Mouse (Mus musculus): ENCODE measurements at regions not wholly inside any gene's neighbourhood (a gene's known extent, or its start where the extent isn't known, plus 50 kb on each side); places are given as distances from the start of the nearest gene placed in this dataset.

DNA sequence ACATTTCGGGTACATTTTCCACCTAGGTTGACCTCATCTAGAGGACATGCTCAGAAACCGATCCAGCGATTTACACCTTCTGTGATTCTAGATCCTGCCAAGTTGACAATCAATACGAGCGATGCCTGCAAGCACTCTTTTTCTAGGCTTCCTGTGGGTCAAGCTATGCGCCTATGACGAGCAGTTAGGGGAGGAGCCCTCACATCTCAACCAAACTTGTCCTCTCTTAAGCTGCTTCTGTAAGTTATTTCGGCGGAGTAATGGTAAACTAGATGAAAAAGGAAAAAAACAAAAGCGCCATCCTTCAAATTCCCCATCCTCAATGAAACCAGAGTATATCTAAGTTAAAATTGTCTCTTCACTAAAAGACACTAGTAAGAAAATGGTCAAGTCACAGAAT lies 858.5 kb downstream of the Zfp704 start:
- no peak for DNase-seq (ENCODE audit: low spot score in 2 of 2)

DNA sequence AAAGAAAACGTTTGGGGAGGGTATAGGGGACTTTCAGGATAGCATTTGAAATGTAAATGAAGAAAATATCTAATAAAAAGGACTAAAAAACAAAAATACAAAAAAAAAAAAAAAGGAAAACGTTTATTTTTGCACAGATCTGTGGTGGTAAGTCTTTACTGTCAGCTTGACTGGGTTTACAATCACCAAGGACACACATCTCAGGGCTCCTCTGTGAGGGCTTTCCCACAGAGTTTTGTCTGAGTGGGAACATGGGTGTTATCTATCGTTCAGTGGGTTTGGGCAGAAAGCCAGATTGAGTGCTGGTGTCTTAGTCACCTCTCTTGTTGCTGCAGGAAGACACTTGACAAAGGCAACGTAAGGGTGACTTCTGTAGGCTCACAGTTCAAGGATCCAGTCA lies 859.0 kb downstream of the Zfp704 start:
- DNase-seq (ENCODE audit: low spot score in 2 of 2): no peak

DNA sequence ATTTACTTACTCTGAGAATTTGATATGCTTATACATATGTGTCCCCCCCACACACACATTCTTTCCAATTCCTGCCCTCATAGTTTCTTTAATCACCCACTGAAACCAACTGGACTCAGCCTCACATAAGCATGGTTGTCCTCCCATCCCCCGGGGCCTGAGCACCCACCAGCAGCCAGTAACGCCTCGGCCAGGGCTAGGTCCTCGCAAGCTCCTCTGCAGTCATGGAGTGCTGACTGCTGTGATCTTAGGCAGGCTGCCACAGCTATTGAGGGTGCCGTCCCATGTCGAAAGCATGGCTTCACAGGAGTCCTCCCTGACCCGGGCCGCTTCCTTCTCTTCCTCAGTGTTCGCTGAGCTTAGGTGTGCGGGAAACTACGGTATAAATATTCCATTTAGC lies 859.7 kb downstream of the Zfp704 start:
- DNase-seq (ENCODE audit: low spot score in 2 of 2): no peak

DNA sequence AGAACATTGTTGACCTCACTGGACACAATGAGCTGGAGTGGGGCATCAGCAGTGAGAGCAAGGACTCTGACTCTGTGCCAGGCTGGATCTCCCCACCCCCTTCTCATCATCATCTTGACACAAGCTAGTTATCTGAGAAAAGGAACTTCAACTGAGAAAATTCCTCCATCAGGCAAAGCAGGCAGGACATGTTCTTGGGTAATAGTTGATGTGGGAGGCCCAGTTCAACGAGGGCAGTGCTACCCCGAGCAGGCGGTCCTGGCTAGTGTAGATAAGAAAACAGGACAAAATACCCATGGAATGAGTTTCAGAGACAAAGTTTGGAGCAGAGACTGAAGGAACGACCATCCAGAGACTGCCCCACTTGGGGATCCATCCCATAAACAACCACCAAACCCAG lies 862.7 kb downstream of the Zfp704 start:
- DNase-seq (ENCODE audit: low spot score in 2 of 2): no peak

DNA sequence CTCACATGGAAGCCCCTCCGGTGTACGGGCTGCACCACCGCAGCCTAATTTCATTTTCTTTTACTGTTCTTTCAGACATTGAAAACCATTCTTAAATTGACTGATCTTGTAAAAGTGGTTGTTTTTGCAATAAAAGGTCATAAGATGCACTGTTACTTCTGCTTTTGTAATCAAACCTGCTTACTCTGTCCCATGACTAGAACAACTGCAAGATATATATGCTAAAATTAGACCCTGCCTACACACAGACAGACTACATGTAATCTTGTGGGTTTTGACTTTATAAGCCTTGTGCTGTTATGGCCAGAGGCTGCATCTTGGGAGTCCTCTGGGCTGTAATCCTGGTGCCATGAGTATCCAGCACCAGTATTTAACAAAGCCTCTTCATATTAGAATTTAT lies 863.2 kb downstream of the Zfp704 start:
- no peak for DNase-seq (ENCODE audit: low spot score in 2 of 2)

DNA sequence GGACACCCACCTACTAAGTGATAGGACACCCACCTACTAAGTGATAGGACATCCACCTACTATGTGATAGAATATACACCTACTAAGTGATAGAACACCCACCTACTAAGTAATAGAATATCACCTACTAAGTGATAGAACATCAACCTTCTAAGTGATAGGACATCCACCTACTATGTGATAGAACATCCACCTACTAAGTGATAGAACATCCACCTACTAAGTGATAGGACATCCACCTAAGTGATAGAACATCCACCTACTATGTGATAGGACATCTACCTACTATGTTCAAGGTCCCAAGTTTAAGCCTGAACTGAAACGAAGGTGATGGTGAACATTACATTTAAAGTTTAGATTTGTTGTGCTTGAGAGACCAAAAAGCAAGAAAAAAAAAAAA lies 863.8 kb downstream of the Zfp704 start:
- DNase-seq (ENCODE audit: low spot score in 2 of 2): no peak

DNA sequence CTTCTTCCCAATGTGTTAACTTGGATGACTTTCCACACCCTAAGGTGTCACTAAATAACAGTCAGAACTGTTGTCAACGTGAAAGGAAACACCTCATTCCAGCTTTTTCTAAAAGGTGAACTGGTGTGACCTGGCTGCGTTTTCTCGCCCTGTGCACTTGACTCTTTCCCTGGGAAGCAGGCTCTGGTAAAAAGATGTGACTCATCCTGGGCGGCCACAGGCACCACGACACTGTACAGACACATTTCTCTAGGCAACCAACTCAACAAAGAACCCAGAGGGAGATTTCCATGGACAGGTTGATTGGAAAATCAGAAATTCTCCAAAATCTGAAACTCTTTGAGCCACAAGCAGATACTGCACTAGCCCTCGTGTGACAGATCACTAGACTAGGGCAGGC lies 865.0 kb downstream of the Zfp704 start:
- no peak for DNase-seq (ENCODE audit: low spot score in 2 of 2)

DNA sequence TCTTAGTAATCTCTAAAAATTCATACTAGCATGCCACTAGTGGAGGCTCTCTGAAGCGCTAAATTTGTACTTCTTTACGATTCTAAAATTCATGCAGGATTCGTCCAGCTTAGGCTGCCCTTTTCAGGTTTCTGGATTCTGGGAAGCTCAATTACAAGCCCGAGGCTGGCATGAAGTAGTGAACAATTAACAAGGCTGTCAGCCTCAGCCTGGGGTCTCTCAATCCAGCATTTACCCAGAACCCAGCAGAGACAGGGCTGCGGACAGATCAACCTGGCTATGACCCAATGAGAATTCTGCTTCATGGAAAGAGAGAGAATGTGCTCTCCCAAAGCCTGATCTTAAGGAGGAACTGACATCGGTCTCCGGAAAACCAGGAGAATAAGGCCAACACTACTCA lies 866.2 kb downstream of the Zfp704 start:
- no peak for DNase-seq (ENCODE audit: low spot score in 2 of 2)

DNA sequence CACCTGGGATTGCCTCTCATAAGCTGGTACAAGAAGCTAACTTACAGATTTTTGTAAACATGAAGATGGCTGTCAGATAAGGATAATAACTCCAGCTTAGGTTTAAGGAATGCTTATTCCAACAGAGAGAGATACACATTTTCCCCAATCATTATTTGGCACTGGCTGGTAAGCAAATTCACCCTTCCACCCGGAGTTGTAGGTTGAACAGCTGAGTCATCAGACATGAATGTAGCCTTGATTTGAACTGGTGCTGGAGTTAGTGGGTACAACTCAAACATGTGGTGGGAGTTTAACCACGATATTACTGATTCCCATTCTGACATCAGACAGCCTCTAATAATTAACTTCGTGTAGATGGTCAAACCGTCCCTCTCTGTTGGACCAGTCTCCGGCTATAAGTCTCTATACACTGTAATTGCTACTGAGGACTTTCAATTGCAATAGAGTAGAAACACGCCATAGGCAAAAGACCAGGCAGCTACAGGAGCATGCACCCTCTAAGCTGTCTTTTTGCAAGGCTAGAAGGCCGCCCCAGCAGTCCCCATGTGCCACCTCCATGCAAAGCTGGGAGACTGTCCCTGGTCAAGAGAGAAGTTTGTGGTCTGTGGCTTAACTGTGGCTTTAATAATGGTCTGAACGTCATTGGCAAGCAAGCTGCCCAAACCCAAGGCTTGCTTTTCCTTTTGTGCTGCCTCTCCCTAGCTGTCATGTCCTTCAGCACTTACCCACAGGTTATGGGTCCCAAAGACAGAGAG lies 868.4 kb downstream of the Zfp704 start:
- no peak for DNase-seq (ENCODE audit: low spot score in 2 of 2)

DNA sequence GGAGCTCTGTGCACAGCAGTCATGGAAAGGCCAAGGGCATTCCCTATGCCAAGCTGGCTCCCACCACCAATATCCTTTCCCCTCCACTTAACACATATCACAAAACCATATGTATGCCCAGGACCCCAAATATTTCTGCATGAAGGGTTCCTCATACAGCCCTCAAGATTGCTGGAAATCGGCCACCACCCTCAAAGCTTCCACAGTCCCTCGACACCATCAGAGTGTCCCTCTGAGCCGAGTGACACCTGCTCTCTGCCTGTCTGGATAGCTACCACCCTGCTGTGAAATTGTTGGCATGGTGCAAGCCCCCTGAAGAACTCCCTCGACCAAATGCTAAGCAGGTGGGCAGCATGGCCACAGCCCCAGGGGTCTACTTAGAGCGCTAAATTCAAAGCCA lies 869.2 kb downstream of the Zfp704 start:
- peak in 1 of 2 experiments; percentile 54 for DNase-seq (ENCODE audit: low spot score in 2 of 2)

DNA sequence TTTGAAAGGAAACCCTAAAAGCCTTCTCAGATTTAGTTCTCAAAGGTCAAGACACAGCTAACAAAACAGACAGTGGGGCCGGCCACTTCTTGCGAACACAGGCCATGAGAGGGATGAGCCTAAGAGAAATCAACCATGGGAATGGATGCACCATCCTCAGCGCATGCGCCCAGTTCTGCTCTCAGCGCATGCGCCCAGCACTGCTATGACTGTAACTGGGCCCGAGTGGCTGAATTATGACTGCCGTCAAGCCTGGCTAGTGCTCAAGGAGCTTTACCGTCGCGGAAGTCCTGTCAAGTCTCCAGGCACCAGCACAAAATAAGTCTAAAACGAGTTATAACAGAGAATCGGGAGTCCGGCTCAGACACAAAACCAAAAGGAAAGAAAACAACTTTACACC lies 870.6 kb downstream of the Zfp704 start:
- DNase-seq (ENCODE audit: low spot score in 2 of 2): no peak

DNA sequence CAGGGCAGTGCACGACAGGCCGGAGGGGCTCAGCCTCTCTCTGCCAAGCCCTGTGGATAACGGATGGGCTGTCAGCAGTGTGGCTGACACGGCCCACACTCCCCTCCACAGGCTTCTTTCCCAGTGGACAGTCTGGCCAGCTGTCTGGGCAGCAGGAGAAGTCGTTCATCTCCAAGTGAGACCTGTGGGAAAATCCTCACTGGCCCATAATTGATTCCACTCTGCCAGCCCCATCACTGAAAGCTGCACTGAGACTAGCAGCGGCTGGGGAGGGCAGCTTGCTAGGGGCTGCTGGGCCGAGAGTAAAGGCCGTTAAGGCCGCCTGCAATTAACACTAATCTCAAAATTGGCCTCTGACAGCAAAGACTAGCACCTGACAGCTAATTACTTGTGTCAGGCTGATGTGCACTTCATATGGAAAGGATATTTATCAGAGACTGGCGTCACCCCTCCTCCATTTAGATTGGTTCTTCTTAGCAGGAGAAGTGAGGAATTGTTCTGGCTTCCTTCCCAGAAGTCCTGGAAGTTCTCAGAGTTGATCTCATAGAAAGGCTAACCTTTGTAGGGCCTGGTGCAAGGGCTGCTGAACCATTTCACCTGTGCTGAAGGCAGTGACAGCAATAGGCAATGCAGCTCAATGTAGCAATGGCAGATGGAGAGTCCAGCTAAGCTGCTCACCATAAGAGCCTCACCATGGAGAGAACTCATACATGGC lies 873.5 kb downstream of the Zfp704 start:
- DNase-seq (ENCODE audit: low spot score in 2 of 2): peak in 1 of 2 experiments; percentile 57

DNA sequence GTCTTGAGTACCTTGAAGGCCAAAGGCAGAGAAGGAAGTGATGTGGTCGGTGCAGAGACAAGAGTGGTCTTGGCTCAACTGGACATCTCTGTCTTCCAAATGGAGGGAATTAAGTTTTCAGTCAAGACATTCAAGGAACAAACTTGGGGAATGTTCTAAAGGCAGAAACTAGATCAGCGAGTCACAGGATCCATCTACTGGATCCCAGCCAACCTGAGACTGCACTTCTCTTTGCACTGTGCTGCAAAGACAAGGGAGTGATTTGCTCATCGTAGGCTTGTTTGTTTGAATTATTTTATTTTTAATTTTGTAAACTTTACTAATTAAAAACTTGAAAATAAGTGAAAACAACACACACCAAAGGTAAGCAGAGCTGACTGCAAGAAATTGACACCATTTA lies 875.8 kb downstream of the Zfp704 start:
- no peak for DNase-seq (ENCODE audit: low spot score in 2 of 2)

DNA sequence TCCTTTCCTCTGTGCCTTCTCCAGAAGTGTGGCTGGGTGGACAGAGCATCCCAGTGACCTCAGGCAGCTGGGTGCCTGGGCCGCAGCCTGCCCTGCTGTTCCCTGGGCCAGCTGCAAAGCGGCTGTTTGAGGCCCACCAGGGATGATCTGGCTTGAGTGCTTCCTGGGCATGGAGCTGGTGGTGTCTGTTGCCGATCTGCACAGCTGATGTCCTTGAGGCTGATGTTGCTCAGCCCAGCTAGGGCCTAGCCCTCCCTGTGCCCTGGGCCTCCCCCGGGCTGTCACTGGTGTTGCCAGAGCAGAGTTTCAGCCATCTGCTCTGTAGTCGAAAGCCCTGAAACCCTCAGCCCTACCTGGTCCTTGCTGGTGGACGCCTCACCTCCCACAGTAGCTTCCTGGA lies 878.5 kb downstream of the Zfp704 start:
- DNase-seq (ENCODE audit: low spot score in 2 of 2): peak in 1 of 2 experiments; percentile 31

DNA sequence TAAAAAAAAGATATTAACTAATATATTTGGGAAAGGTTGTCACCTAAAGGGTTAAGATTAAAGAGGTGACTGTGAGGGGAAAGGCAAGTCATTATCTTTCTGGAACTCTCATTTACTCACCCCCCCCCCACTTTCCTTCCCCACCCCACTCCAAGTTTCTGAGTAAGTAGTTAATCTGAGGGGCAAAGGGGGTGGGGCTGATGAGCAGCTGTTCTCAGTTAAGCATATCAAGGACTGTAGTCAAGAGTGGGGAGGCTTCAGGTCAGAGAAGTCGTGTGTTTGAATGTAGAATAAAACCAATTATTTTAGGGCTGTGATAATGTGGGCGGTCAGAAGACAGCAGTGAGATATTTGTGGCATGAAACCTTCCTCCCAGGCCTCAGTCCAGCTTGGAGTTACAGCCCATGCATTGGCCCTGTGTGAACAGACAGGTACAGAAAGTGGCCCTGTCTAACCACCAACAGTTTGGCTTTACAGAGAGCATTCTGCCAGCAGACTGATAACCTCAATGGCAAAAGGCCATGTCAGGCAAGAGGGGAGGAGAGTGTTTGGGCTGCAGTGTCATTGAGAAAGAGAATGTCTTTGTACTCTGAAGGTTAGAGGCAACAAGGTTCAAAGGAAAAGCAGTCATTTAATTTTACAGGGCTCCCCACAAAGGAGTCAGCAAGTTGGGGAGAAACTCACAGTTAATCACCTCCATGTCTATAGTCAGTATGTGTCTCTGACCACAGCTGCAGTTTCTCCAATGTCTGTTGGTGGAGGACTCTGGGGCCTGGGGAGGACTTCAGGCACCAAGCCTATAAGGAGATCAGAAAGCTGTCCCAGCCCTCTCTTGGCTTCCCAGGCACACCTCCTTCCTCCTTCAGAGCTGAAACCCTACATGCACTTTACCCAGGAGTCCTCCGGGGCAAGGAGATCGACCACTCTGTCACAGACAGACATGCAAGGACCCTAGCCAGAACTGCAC lies 888.0 kb downstream of the Zfp704 start:
- DNase-seq (ENCODE audit: low spot score in 2 of 2): no peak

DNA sequence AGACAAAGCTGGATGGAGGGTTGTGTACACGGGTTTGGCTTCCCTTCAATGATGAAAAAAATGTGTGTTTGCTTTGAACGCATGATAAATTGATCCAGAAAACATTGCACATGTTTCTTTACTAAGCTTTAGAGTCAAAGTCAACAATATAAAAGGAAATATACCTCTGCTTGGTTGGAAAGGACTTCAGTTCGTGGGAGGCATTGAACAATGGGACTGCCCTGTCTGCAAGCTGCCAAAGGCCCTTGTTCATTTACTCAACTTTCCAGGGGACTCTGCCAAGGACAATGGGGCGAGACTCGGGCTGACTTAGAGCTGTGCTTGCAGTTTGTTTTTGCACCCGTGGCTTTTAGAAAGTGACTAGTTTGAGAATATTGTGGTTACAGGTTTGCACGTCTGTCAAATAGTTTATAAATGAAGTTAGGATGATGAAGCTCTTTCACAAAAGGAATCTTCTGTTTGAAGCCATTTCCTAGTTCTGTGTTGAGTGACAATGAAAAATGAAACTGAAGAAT lies 889.2 kb downstream of the Zfp704 start:
- DNase-seq (ENCODE audit: low spot score in 2 of 2): no peak

DNA sequence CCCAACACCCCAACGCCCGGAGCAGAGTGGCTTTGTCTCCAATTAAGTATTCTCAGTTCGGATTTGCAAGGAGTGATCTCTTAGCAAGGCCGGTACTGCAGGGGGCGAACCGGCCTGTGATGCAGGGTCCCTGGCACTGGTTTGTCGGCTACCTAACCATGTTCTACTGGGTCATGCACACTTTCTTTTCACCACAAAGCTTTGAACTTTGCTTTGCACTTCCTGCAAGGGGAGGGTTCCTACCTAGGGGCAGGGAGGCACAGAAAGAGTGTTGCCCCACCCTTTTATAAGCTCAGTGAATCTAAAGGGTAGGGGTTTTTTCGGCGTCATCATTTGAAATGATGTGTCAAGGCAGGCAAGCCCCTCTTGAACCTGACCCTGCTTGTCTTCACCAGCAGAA lies 891.7 kb downstream of the Zfp704 start:
- DNase-seq (ENCODE audit: low spot score in 2 of 2): no peak

DNA sequence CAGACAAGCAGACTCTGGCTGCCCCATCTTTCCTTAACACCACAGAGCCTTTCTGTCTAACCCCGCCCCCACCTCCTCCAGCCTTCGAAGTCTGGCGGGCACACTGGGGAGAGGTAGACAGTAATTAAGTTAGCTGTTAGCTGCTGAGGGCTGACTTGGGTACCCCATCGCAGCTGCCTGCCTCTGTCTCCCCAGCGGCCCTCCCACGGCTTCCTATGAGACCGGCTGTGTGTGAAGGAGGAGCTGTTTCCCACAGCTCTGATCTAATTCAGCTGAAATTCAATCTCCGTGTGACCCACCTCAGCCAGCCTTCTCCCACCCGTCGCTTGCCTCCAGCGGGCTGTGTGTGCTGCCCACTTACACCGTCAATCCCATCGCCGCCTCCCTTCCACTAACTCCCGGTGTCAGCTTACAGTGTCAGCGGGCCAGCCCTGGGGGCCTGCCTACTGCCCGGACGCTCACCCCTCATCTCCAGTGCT lies 892.5 kb downstream of the Zfp704 start:
- peak in 1 of 2 experiments; percentile 21 for DNase-seq (ENCODE audit: low spot score in 2 of 2)

Data from cerebellum, postnatal 4 days (tissue).